Mouse (Mus musculus) C2C12 (cell line): ENCODE measurements around the gene C1qtnf2. TPM values are rescaled to one million over a fixed set of nuclear protein-coding genes. Genes with fewer than 3 reads are reported as not detected.
A peak's percentile ranks its signal among the peaks of the same experiment; 100 is the strongest.

Experiments used
- H3K27me3 ChIP-seq: one replicate; pipeline ENCODE4 v1.6.1; 2011; ENCODE audit not compliant: control insufficient read depth, insufficient read depth, insufficient read length
- H3K36me3 ChIP-seq: one replicate; pipeline ENCODE4 v1.6.1; 2011; ENCODE audit not compliant: control insufficient read depth, insufficient read depth
- H3K4me3 ChIP-seq: one replicate; pipeline ENCODE4 v1.5.1; 2011; ENCODE audit warnings: mild to moderate bottlenecking, control low read depth; ENCODE audit not compliant: poor library complexity, insufficient read depth, severe bottlenecking
- H3K79me2 ChIP-seq: one replicate; pipeline ENCODE4 v1.6.1; 2011; ENCODE audit not compliant: control insufficient read depth, insufficient read depth
- H3K79me3 ChIP-seq: one replicate; pipeline ENCODE4 v1.6.1; 2011; ENCODE audit warnings: low read depth, control low read depth
- H3ac ChIP-seq: one replicate; pipeline ENCODE3; 2011; ENCODE audit warnings: low read depth; ENCODE audit not compliant: control insufficient read depth, insufficient read length
- CEBPB ChIP-seq: IDR thresholded peaks from one replicate; pipeline ENCODE4 v1.6.1; 2011; ENCODE audit warnings: low read depth, mild to moderate bottlenecking, control low read depth, moderate library complexity
- CTCF ChIP-seq: IDR thresholded peaks from one replicate; pipeline ENCODE4 v1.5.1; 2011; ENCODE audit not compliant: control insufficient read depth, insufficient read depth, insufficient read length
- FOSL1 ChIP-seq: IDR thresholded peaks from one replicate; pipeline ENCODE4 v1.8.0; 2011; ENCODE audit warnings: mild to moderate bottlenecking, low read length; ENCODE audit not compliant: poor library complexity, insufficient read depth, severe bottlenecking
- MAX ChIP-seq: IDR thresholded peaks from one replicate; pipeline ENCODE4 v1.6.1; 2011; ENCODE audit warnings: mild to moderate bottlenecking, control low read depth
- MYOD1 ChIP-seq: IDR thresholded peaks from one replicate; pipeline ENCODE4 v1.6.1; 2011; ENCODE audit warnings: low read depth; ENCODE audit not compliant: control insufficient read depth, insufficient read length
- MYOG ChIP-seq: IDR thresholded peaks from one replicate; pipeline ENCODE4 v1.6.1; 2011; ENCODE audit not compliant: control insufficient read depth, insufficient read length; ENCODE audit errors: extremely low read depth
- USF1 ChIP-seq: IDR thresholded peaks from one replicate; pipeline ENCODE4 v1.6.1; 2011; ENCODE audit warnings: low read depth, mild to moderate bottlenecking, control low read depth, moderate library complexity
- polyA plus RNA-seq: library from polyadenylated mRNA; unstranded; fragments of >200 nt; fragmentation: generic; extraction: Trizol; gene quantifications from one replicate; pipeline ENCODE4 v1.2.1, GENCODE M21; 2012; ENCODE audit warnings: missing spikeins

The C1qtnf2 gene
- polyA plus RNA-seq, 1 experiment = 0.09 TPM

- Histone ChIP-seq H3K27me3 (no peaks in the 10 kb centered on the region), H3K79me3 (peaks cover 23% of the 10 kb centered on the region), H3K79me2 (peaks cover 31% of the 10 kb centered on the region), H3ac (peak within 1 kb of the TSS; percentile 87), H3K4me3 (peak within 1 kb of the TSS; percentile 79), H3K36me3 (peaks cover 15% of the 10 kb centered on the region)
- no peak for TF ChIP-seq CTCF
Measured at GRCm38 (mm10) chr11:43433254-43434023, 40.6 kb upstream of the C1qtnf2 start, which contains the start of gene Slu7. Slu7 (plus strand) TSS chr11:43433744.

GRCm38 (mm10) chr11:43434024-43434407, 40.1 kb upstream of the C1qtnf2 start:
- H3K36me3 ChIP-seq = peaks cover 21% of the 10 kb centered on the region
- peaks cover 31% of the 10 kb centered on the region for H3K79me2 ChIP-seq
- H3K27me3 ChIP-seq = no peaks in the 10 kb centered on the region
- TF ChIP-seq CTCF (no peak), MAX (no peak), MYOD1 (no peak), FOSL1 (no peak), MYOG (no peak), USF1 (no peak), CEBPB (no peak)
- H3K79me3 ChIP-seq = peaks cover 23% of the 10 kb centered on the region
- peak overlapping the region; percentile 87 for H3ac ChIP-seq
- H3K4me3 ChIP-seq = peak overlapping the region; percentile 79

DNA sequence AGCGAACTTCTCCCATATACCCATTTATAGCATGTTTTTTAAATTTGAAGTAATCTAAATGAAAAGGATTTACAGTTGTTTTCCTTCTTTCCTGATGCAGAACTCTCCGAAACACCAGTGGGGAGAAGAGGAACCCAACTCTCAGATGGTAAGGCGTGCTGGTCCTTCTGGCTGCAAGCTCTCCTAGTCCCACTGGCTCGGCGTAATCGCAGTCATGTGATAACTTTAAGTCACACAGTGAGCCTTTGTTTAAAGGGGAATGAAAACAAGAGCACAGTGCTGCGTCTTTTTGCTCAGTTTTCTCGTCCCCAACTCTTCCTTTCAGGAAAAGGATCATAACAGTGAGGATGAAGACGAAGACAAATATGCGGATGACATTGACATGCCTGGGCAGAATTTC, 33.0 kb upstream of the C1qtnf2 start:
- Histone ChIP-seq H3K27me3 (no peaks in the 10 kb centered on the region), H3K36me3 (peaks cover 91% of the 10 kb centered on the region), H3K4me3 (no peak overlapping the region), H3ac (no peak overlapping the region), H3K79me2 (peaks cover 5% of the 10 kb centered on the region), H3K79me3 (peaks cover 2% of the 10 kb centered on the region)
- TF ChIP-seq MAX = no peak
- no peak for TF ChIP-seq MYOD1
- no peak for TF ChIP-seq USF1
- no peak for TF ChIP-seq MYOG
- TF ChIP-seq FOSL1 = no peak
- TF ChIP-seq CEBPB = no peak
- no peak for TF ChIP-seq CTCF

- Histone ChIP-seq H3K36me3 (peaks cover 95% of the 10 kb centered on the region), H3K4me3 (no peak overlapping the region), H3ac (no peak overlapping the region), H3K79me2 (no peaks in the 10 kb centered on the region), H3K79me3 (no peaks in the 10 kb centered on the region), H3K27me3 (no peaks in the 10 kb centered on the region)
- no peak for TF ChIP-seq CTCF
- TF ChIP-seq MYOD1 = no peak
- no peak for TF ChIP-seq USF1
- TF ChIP-seq CEBPB = no peak
- no peak for TF ChIP-seq MYOG
- no peak for TF ChIP-seq FOSL1
- no peak for TF ChIP-seq MAX
Measured at GRCm38 (mm10) chr11:43443183-43443582, 30.9 kb upstream of the C1qtnf2 start.

- TF ChIP-seq USF1 (no peak), CEBPB (no peak), MYOD1 (no peak), FOSL1 (no peak), CTCF (no peak), MAX (no peak), MYOG (no peak)
- Histone ChIP-seq H3ac (no peak overlapping the region), H3K79me2 (no peaks in the 10 kb centered on the region)
Measured at GRCm38 (mm10) chr11:43449916-43450315, 24.2 kb upstream of the C1qtnf2 start.

DNA sequence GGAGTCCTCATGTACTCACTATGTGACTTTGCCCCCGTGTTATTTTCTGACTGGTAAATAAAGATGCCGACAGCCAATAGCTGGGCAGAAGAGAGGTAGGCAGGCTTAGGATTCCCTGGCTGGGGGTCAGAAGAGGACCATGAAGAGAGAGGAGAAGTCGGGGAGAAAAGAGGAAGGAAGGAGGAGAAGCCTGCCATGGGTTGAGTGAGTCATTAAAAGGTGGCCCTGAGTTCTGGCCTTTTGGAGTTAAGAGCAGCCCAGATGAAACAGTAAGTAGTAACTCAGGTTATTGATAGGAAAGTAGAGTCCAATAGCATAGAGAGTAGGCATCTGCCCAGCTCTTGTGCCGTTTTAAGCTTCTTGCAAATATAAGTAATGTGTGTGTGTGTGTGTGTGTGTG, 22.8 kb upstream of the C1qtnf2 start:
- TF ChIP-seq USF1 = no peak
- TF ChIP-seq MYOD1 = no peak
- TF ChIP-seq CEBPB = no peak
- Histone ChIP-seq H3ac (no peak overlapping the region), H3K79me2 (no peaks in the 10 kb centered on the region), H3K4me3 (no peak overlapping the region), H3K79me3 (no peaks in the 10 kb centered on the region), H3K27me3 (peaks cover 4% of the 10 kb centered on the region), H3K36me3 (peaks cover 14% of the 10 kb centered on the region)

More at GRCm38 (mm10) chr11:43449916-43450315, 24.2 kb upstream of the C1qtnf2 start:
- H3K4me3 ChIP-seq = no peak overlapping the region
- H3K27me3 ChIP-seq = peaks cover 4% of the 10 kb centered on the region
- H3K36me3 ChIP-seq = peaks cover 27% of the 10 kb centered on the region
- H3K79me3 ChIP-seq = no peaks in the 10 kb centered on the region
